Mouse (Mus musculus) MEL (cell line): Measurements from ENCODE around the gene Pla2g12a. TPM values are rescaled to one million over a fixed set of nuclear protein-coding genes. Genes with fewer than 3 reads are reported as not detected.

ENCODE experiments used
- DNase-seq: peaks from one replicate; pipeline ENCODE4 v3.0.0; 2011; ENCODE audit warnings: low read depth, low spot score
- H3K27ac ChIP-seq: 2 replicates; pipeline ENCODE4 v1.5.1; 2012; ENCODE audit warnings: low read depth, mild to moderate bottlenecking, control low read depth, low read length, moderate library complexity; ENCODE audit not compliant: control insufficient read depth
- H3K27me3 ChIP-seq, 2 experiments: fragments of 150-350 bp in 1 of 2; sonication (generic) in 1 of 2; 2 replicates each; pipeline ENCODE4 v1.6.1; 2012; ENCODE audit warnings: low read length in 2 of 2, mild to moderate bottlenecking in 2 of 2, improper control_type of control experiment in 1 of 2, moderate library complexity in 1 of 2; ENCODE audit not compliant: insufficient read depth in 2 of 2, control insufficient read depth in 1 of 2
- H3K36me3 ChIP-seq, 2 experiments: 2 replicates each; pipeline ENCODE4 v1.6.1; 2012 to 2014; ENCODE audit warnings: low read length in 2 of 2, improper control_type of control experiment in 1 of 2, inconsistent platforms in 1 of 2, mild to moderate bottlenecking in 1 of 2; ENCODE audit not compliant: insufficient read depth in 2 of 2, control insufficient read depth in 1 of 2
- H3K4me1 ChIP-seq, 2 experiments: fragments of 150-350 bp in 1 of 2; sonication (generic) in 1 of 2; 2 replicates each; pipeline ENCODE4 v1.6.1; 2012; ENCODE audit warnings: low read length in 2 of 2, improper control_type of control experiment in 1 of 2, mild to moderate bottlenecking in 1 of 2; ENCODE audit not compliant: insufficient read depth in 2 of 2, control insufficient read depth in 1 of 2
- H3K4me3 ChIP-seq, 2 experiments: fragments of 150-350 bp in 1 of 2; sonication (generic) in 1 of 2; 2 replicates each; pipeline ENCODE4 v1.5.1; 2012; ENCODE audit warnings: low read depth in 2 of 2, low read length in 2 of 2, mild to moderate bottlenecking in 2 of 2, moderate library complexity in 2 of 2, control low read depth in 1 of 2, improper control_type of control experiment in 1 of 2; ENCODE audit not compliant: control insufficient read depth in 1 of 2, insufficient read depth in 1 of 2
- H3K79me2 ChIP-seq: 2 replicates; pipeline ENCODE4 v1.6.1; 2012; ENCODE audit warnings: mild to moderate bottlenecking, low read length, moderate library complexity; ENCODE audit not compliant: control insufficient read depth, poor library complexity, insufficient read depth
- H3K9ac ChIP-seq: 2 replicates; pipeline ENCODE4 v1.6.1; 2012; ENCODE audit warnings: low read depth, mild to moderate bottlenecking, control low read depth, low read length, moderate library complexity; ENCODE audit not compliant: control insufficient read depth, poor library complexity, severe bottlenecking
- H3K9me3 ChIP-seq: fragments of 150-350 bp; sonication (generic); replicated peaks from 2 replicates; pipeline ENCODE4 v1.6.1; 2012; ENCODE audit warnings: mild to moderate bottlenecking, low read length, improper control_type of control experiment, moderate library complexity; ENCODE audit not compliant: insufficient read depth
- BHLHE40 ChIP-seq: IDR thresholded peaks from 2 replicates; pipeline ENCODE4 v1.6.1; 2012; ENCODE audit warnings: low read depth, mild to moderate bottlenecking, inconsistent platforms, low read length, improper control_type of control experiment, borderline replicate concordance
- CHD2 ChIP-seq: IDR thresholded peaks from 2 replicates; pipeline ENCODE4 v1.6.1; 2011; ENCODE audit warnings: low read length, improper control_type of control experiment
- E2F4 ChIP-seq: IDR thresholded peaks from 2 replicates; pipeline ENCODE4 v1.6.1; 2011; ENCODE audit warnings: low read depth, low read length, improper control_type of control experiment, borderline replicate concordance
- ETS1 ChIP-seq: IDR thresholded peaks from 2 replicates; pipeline ENCODE4 v1.6.1; 2012; ENCODE audit warnings: low read depth, mild to moderate bottlenecking, inconsistent platforms, low read length, improper control_type of control experiment, moderate library complexity
- GATA1 ChIP-seq: IDR thresholded peaks from 2 replicates; pipeline ENCODE4 v1.6.1; 2011; ENCODE audit warnings: low read depth, low read length, improper control_type of control experiment
- MAX ChIP-seq: IDR thresholded peaks from 2 replicates; pipeline ENCODE4 v1.6.1; 2011; ENCODE audit warnings: low read length, improper control_type of control experiment
- MXI1 ChIP-seq: IDR thresholded peaks from 2 replicates; pipeline ENCODE4 v1.6.1; 2011; ENCODE audit warnings: mild to moderate bottlenecking, low read depth, low read length, improper control_type of control experiment
- MYC ChIP-seq: IDR thresholded peaks from 2 replicates; pipeline ENCODE4 v1.6.1; 2011; ENCODE audit warnings: low read depth, mild to moderate bottlenecking, low read length, improper control_type of control experiment, moderate library complexity
- NELFE ChIP-seq: IDR thresholded peaks from 2 replicates; pipeline ENCODE4 v1.6.1; 2011; ENCODE audit warnings: low read depth, low read length, improper control_type of control experiment
- POLR2A ChIP-seq, 2 experiments: IDR thresholded peaks; 2 replicates each; pipeline ENCODE4 v1.6.1; 2011 to 2012; ENCODE audit warnings: low read length in 2 of 2, mild to moderate bottlenecking in 2 of 2, control low read depth in 1 of 2, improper control_type of control experiment in 1 of 2, low read depth in 1 of 2, moderate library complexity in 1 of 2; ENCODE audit not compliant: control insufficient read depth in 1 of 2, insufficient read depth in 1 of 2, poor library complexity in 1 of 2
- RAD21 ChIP-seq: IDR thresholded peaks from 2 replicates; pipeline ENCODE4 v1.6.1; 2011; ENCODE audit warnings: mild to moderate bottlenecking, low read depth, low read length, improper control_type of control experiment
- RCOR1 ChIP-seq: IDR thresholded peaks from 2 replicates; pipeline ENCODE4 v1.6.1; 2012; ENCODE audit warnings: low read depth, mild to moderate bottlenecking, inconsistent platforms, low read length, improper control_type of control experiment
- SIN3A ChIP-seq: IDR thresholded peaks from 2 replicates; pipeline ENCODE4 v1.6.1; 2012; ENCODE audit warnings: low read length, improper control_type of control experiment, inconsistent platforms
- TBP ChIP-seq: IDR thresholded peaks from 2 replicates; pipeline ENCODE4 v1.8.0; 2011; ENCODE audit warnings: low read depth, low read length, improper control_type of control experiment
- TCF12 ChIP-seq: IDR thresholded peaks from 2 replicates; pipeline ENCODE4 v1.6.1; 2014; ENCODE audit warnings: low read depth, mild to moderate bottlenecking, inconsistent platforms, low read length, improper control_type of control experiment, moderate library complexity
- UBTF ChIP-seq: IDR thresholded peaks from 2 replicates; pipeline ENCODE4 v1.6.1; 2012; ENCODE audit warnings: low read depth, mild to moderate bottlenecking, inconsistent platforms, low read length, improper control_type of control experiment, moderate library complexity, borderline replicate concordance; ENCODE audit not compliant: insufficient read depth
- ZC3H11A ChIP-seq: IDR thresholded peaks from 2 replicates; pipeline ENCODE4 v1.6.1; 2012; ENCODE audit warnings: low read depth, mild to moderate bottlenecking, inconsistent platforms, low read length, improper control_type of control experiment
- ZKSCAN1 ChIP-seq: IDR thresholded peaks from 2 replicates; pipeline ENCODE4 v1.6.1; 2012; ENCODE audit warnings: low read depth, mild to moderate bottlenecking, inconsistent platforms, low read length, improper control_type of control experiment, moderate library complexity
- ZMIZ1 ChIP-seq: IDR thresholded peaks from 2 replicates; pipeline ENCODE4 v1.6.1; 2012; ENCODE audit warnings: low read depth, mild to moderate bottlenecking, inconsistent platforms, low read length, improper control_type of control experiment, moderate library complexity
- polyA plus RNA-seq, 2 experiments: library from polyadenylated mRNA; stranded (reverse) in 1 of 2; unstranded in 1 of 2; fragments of >175 nt in 1 of 2; fragments of >200 nt in 1 of 2; gene quantifications; 2 replicates each; pipeline versions ENCODE4 v1.2.1 to v1.2.4; 2012; ENCODE audit warnings: low replicate concordance in 2 of 2, low read depth in 1 of 2; ENCODE audit not compliant: insufficient read length in 2 of 2, insufficient read depth in 1 of 2, missing spikeins in 1 of 2
- total RNA-seq: library from RNA; depleted of rRNA; stranded (reverse); fragments of 300-350 nt; gene quantifications from 2 replicates; pipeline ENCODE4 v1.2.3, GENCODE M21; 2012

The Pla2g12a gene
- total and polyA plus RNA-seq, 3 experiments = 89.8 to 251 (median 93.5) TPM

DNA sequence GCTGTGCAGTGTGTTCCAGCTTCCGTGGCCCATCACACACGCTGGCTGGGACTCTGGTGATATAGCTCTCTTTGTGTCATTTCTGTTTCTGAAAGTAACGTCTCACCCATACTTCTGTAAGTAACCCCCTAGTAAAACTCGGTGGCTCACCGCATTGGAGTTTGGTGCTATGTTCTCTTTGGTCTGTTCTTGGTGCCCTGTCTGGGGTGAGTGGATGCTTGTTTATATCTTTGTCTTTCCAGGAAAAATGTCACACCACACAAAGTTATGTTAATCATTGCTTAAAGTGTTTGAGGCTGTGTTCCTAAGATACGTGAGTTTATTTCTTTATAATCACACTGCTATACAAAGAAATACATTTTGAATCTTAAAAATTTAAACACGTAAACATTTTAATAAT, 31.6 kb upstream of the Pla2g12a start:
- Histone ChIP-seq H3K79me2 (no peaks in the 10 kb centered on the region), H3K9ac (no peak overlapping the region), H3K4me3 (no peak overlapping the region), H3K27ac (no peak overlapping the region), H3K36me3 (no peaks in the 10 kb centered on the region), H3K9me3 (no peaks in the 10 kb centered on the region), H3K4me1 (no peaks in the 10 kb centered on the region), H3K27me3 (peaks cover 13 to 14% of the 10 kb centered on the region in 2 experiments)
- TF ChIP-seq MXI1 (no peak), NELFE (no peak), ZMIZ1 (no peak), TBP (no peak), RCOR1 (no peak), ZC3H11A (no peak), CHD2 (no peak), BHLHE40 (no peak), TCF12 (no peak), MYC (no peak), ZKSCAN1 (no peak), E2F4 (no peak), ETS1 (no peak), UBTF (no peak), MAX (no peak), RAD21 (no peak), SIN3A (no peak), GATA1 (no peak)
- DNase-seq = no peak

DNA sequence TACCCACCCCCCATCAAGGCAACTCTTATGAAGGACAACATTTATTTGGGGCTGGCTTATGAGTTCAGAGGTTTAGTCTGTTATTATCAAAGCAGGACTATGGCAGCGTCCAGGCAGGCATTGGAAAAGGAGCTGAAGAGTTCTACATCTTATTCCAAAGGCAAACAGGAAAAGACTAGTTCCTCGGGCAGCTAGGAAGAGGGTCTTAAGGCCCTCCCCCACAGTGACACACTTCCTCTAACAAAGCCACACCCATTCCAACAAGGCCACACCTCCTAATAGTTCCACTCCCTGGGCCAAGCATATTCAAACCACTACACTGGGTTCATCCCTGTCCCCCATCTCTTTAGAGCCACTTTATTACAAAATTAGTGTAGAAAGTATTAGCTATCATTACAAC, 15.8 kb upstream of the Pla2g12a start:
- no peaks in the 10 kb centered on the region for H3K9me3 ChIP-seq
- DNase-seq = peak; percentile 69
- TF ChIP-seq TBP (peak; percentile 59; the same call in 1 of the 2 replicates), ZKSCAN1 (no peak), POLR2A (IDR thresholded peaks at IDR 0.05; ENCODE audit: control insufficient read depth in 1 of 2, insufficient read depth in 1 of 2, low read depth in 1 of 2, low read length in 2 of 2, poor library complexity in 1 of 2) (peak in 1 of 2 experiments; percentile 53; a peak in 2 of 4 replicates), NELFE (peak; percentile 44; the same call in 1 of the 2 replicates)
- H3K27ac ChIP-seq = no peak overlapping the region
- H3K79me2 ChIP-seq = no peaks in the 10 kb centered on the region
- peaks cover 0 to 2% of the 10 kb centered on the region in 2 experiments; a peak in 1 of 4 replicates for H3K36me3 ChIP-seq
- H3K27me3 ChIP-seq = no peaks in the 10 kb centered on the region
- H3K9ac ChIP-seq = peak overlapping the region; percentile 72
- peak overlapping the region; percentile 50 to 67 for H3K4me3 ChIP-seq
- H3K4me1 ChIP-seq = no peaks in the 10 kb centered on the region
